Mouse (Mus musculus) spleen, adult 2 months (tissue): Measurements from ENCODE around the gene Cant1.

Experiments used
- CTCF ChIP-seq: fragments of 200-500 bp; IDR thresholded peaks from 2 replicates; pipeline ENCODE4 v1.5.1; 2011; ENCODE audit warnings: mild to moderate bottlenecking, inconsistent platforms; ENCODE audit not compliant: insufficient read depth, insufficient read length, insufficient replicate concordance; ENCODE audit errors: extremely low read depth
- POLR2A ChIP-seq: fragments of 200-500 bp; IDR thresholded peaks from 2 replicates; pipeline ENCODE4 v1.6.1; 2011; ENCODE audit warnings: low read depth, low read length, inconsistent platforms

GRCm38 (mm10) chr11:118401195-118401594, 17.7 kb downstream of the Cant1 start:
- TF ChIP-seq CTCF: no peak
- TF ChIP-seq POLR2A: no peak
